Mouse (Mus musculus): ENCODE data around the gene H1f0. TPM values are rescaled to one million over a fixed set of nuclear protein-coding genes. Genes with fewer than 3 reads are reported as not detected.
"Not testable (repeated sequence)": the region's sequence is repeated elsewhere in the genome, so short reads cannot be mapped to it uniquely, and the experiment has no call there.

The H1f0 gene
- polyA plus RNA-seq, 2 experiments from 2014 or later: 20.7 to 33.3 TPM

GRCm38 (mm10) chr15:79005581-79005980 lies 22.7 kb upstream of the H1f0 start:
- no peak for ATAC-seq

- no peak for ATAC-seq
Measured at GRCm38 (mm10) chr15:79006638-79007037, 21.6 kb upstream of the H1f0 start.

- ATAC-seq: no peak
Measured at GRCm38 (mm10) chr15:79007059-79007458, 21.2 kb upstream of the H1f0 start.

GRCm38 (mm10) chr15:79007836-79008235 lies 20.4 kb upstream of the H1f0 start:
- ATAC-seq: not testable (repeated sequence)

GRCm38 (mm10) chr15:79009734-79010133 lies 18.5 kb upstream of the H1f0 start:
- no peak for ATAC-seq

GRCm38 (mm10) chr15:79011550-79011949 lies 16.7 kb upstream of the H1f0 start:
- ATAC-seq: no peak

GRCm38 (mm10) chr15:79013382-79013781 lies 14.9 kb upstream of the H1f0 start:
- ATAC-seq: no peak

GRCm38 (mm10) chr15:79018191-79018590 lies 10.1 kb upstream of the H1f0 start:
- no peak for ATAC-seq

- ATAC-seq: no peak
Measured at GRCm38 (mm10) chr15:79018886-79019285, 9.4 kb upstream of the H1f0 start.

GRCm38 (mm10) chr15:79022671-79023230 lies 5.5 kb upstream of the H1f0 start:
- ATAC-seq: no peak

GRCm38 (mm10) chr15:79023366-79023765 lies 4.9 kb upstream of the H1f0 start:
- no peak for ATAC-seq

- ATAC-seq: no peak
Measured at GRCm38 (mm10) chr15:79025687-79026308, 2.5 kb upstream of the H1f0 start.

- no peak for ATAC-seq
Measured at GRCm38 (mm10) chr15:79026511-79027290, 1.5 kb upstream of the H1f0 start.

GRCm38 (mm10) chr15:79027291-79028205 lies 702 bp upstream of the H1f0 start:
- no peak for ATAC-seq

- no peak for ATAC-seq
Measured at GRCm38 (mm10) chr15:79028823-79029484, 704 bp downstream of the H1f0 start.

- ATAC-seq: no peak
Measured at GRCm38 (mm10) chr15:79029519-79030241, 1.4 kb downstream of the H1f0 start.

GRCm38 (mm10) chr15:79030551-79031435 lies 2.5 kb downstream of the H1f0 start:
- peak; percentile 83 for ATAC-seq

GRCm38 (mm10) chr15:79031908-79032307 lies 3.7 kb downstream of the H1f0 start:
- ATAC-seq: not testable (repeated sequence)

- ATAC-seq: no peak
Measured at GRCm38 (mm10) chr15:79037913-79038328, 9.7 kb downstream of the H1f0 start.

GRCm38 (mm10) chr15:79038331-79038730 lies 10.1 kb downstream of the H1f0 start:
- ATAC-seq: no peak
